Mouse (Mus musculus): Measurements from ENCODE around the gene Naa20.

Naa20 gene
- long read RNA-seq, experiment 1, transcript Naa20-202 (6 exons, 1,142 nt), result major isoform, 41 of 49 reads
- long read RNA-seq, experiment 1, partial matches to known transcripts, result 0 of 49 reads
- long read RNA-seq, experiment 1, other reads (novel, unspliced or antisense), result 7 of 49 reads
- long read RNA-seq, experiment 2, transcript Naa20-202 (6 exons, 1,142 nt), result major isoform, 34 of 37 reads
- long read RNA-seq, experiment 2, partial matches to known transcripts, result 0 of 37 reads
- long read RNA-seq, experiment 2, other reads (novel, unspliced or antisense), result 2 of 37 reads

DNA sequence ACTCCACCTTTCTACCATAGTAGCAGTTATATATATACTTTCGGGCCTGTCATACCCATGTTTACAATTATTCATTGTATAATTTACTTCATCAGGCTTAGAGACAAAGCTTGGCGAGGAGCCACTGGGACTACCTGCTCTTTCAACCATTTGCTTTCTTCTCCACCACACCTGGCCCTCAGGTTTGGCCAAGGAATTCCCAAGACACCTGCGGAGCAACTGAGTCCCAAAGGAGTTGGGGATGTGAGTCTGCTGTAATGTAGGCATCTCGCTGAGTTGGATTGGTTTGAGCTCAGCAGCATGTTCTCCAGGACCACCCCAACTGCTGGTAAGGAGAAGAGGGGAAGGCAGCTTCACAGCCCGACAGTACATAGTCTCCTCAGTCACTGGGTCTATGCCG, at the start of gene Naa20:
Gene Naa20 (plus strand): TSS at position 239 of the 400 bp plus-strand sequence.
- intact Hi-C loops (cut with DNase I), result loop anchor here (5.0 kb wide), 1 partner anchor 205 kb away; no protein-coding TSS in a partner anchor

DNA sequence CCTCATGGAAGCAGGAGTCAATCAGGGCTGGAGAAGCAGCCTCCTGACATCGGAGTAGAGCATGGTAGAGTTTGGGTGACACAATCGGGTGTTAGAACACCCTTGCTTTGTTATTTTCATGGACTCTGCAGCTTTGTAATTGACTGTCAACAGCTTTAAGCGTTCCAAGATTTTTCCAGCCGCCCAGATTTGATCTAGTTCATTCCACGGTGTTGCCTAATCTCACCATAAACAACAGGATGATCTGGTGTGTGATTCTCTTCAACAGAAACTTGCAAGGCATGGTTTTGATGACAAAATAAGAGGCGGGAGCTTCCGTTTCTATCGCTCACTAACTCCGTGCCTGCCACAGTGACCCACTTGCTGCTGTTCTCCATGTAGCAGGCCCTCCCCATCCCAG, 46.1 kb upstream of the Naa20 start:
- intact Hi-C loops (cut with DNase I), result no loop called here

DNA sequence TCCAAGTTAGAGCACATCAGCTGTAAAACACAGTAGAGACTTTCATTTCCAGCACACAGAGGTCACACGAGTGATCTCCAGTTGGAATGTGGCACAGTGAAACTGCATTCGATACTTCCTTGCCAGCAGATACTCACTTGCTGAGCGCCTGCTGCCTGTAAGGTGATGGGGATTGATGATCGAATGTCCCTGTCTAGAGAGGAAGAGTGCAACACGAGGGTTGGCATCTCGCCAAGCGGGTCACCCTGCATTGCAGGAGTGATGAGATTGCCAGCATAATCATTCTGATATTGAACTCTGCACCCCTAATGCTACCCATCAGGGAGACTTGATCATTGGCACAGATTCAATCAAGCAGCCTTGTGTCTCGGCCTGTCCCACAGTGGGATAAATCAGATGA, 44.0 kb upstream of the Naa20 start:
- intact Hi-C loops (cut with DNase I), result no loop called here

DNA sequence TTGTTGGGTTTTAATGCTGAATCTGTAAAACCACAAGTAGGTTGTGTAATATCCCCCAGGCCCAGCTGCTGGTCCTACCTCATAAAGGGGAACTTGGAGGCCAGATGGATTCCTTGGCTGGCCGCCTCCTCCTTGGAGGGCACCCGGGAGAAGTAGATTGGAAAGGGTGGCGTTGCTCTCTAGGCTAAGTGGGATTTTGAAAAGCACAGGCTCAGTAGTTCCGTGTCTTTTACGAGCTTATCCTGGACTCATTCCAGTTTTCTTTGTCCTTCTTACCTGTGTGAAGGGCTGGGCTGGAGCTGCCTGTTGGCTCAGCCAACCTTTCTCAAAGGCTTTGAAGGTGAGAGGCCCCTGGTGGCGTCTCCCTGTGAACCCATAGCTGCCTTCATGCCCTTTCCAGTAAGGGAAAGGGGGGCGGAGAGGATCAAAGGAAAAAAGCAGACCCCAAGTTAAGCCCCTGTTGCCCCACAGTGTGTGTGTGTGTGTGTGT, 42.4 kb upstream of the Naa20 start:
- intact Hi-C loops (cut with DNase I), result no loop called here

DNA sequence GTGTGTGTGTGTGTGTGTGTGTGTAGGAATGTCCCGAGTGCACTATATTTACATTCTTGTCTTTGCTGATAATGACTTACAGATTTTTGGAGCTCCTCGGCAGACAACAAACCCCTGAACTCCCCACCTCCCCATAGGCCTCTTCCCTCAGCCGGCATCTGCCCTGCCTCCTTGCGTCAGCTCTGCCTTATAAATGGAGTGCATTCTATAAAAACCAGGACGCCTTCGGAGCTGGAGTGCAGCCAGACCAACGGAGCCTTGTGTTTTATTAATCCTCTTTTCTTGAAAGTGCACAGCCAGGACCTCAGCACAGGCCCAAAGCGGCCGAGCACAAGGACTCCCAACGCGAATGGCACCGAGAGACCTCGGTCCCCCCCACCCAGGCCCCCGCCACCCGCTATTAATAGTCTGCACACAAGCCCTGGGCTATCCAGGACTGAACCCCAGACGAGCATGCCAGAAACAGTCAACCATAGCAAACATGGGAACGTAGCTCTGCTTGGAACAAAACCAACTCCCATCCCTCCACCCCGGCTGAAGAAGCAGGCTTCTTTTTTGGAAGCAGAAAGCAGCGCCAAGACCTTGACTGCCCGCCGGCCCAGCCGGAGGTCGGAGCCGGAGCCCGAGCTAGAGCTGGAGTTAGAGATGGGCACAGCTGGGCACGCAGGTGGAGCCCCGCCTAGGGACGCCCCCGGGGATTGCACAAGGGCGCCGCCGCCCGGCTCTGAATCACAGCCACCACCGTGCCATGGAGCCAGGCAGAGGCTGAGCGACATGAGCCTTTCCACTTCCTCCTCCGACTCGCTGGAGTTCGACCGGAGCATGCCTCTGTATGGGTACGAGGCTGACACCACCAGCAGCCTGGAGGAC, 41.7 kb upstream of the Naa20 start:
- intact Hi-C loops (cut with DNase I), result no loop called here

DNA sequence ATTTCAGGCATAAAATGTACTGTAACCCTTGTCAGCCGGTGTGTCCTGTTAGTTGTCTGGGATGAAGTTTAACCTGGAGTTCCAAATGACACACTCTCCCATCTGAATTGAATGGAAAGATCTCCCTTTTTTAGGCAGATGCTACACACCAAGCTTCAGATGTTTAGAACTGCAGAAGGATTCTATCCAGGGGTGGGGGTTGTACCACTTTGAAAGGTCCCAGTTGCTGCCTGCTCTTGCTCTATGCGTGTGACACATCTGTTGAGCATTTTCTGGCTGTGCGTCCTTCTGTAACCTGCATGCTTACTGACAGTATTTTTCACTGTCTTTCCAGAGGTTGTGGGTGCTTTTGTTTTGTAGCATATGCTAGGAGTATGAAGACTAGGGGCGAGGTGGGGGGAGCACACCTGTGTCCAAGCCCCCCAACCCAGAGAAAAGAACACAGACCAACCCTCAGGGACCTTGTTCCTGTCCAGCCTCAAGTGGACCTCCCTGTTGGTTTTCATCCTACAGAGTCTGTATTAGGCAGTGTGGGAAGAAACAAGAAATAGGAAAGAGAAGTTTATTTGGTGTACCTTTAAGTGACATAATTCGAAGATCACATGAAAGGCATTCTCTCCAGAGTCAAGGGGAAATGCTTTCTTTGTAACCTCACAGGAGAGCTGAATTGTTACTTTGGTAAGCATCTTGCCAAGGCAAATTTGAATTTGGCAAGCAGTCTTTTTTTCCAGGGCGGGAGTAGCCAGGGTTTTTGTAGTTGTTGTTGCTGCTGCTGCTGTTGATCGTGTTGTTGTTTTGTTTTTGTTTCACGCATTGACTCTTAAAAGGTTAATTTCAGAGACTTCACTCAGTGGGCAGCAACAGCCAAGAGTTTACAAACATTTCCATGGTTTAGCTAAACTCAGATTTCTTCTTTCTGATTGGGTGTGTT, 40.4 kb upstream of the Naa20 start:
- intact Hi-C loops (cut with DNase I), result no loop called here

DNA sequence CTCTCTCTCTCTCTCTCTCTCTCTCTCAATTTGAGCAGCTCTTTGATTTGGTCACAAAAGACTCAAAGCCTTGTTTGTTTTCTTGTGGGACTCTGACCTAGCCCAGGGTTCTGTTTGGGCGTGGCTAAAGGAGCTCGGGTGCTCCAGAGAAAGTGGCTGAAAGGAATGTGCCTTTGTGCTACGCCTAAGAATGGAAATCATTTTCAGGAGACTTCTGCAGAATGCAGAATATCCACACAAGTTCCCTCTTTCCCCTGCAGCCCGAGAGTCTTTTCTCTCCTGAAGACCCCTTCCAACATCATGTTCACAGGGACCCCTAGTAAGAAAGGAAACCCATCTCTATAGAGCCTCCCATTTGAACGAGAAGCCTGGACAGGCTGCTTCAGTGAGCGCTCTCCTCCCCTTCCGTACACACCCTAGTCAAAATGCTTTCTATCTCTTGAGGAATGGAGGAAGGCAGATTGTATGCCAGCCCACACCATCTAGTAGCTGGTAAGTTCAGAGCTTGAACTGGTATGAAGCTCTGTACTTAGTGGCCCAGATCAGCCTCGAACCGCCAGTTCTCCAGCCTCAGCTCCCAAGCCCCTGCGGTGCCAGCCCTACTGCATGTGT, 39.6 kb upstream of the Naa20 start:
- intact Hi-C loops (cut with DNase I), result no loop called here

DNA sequence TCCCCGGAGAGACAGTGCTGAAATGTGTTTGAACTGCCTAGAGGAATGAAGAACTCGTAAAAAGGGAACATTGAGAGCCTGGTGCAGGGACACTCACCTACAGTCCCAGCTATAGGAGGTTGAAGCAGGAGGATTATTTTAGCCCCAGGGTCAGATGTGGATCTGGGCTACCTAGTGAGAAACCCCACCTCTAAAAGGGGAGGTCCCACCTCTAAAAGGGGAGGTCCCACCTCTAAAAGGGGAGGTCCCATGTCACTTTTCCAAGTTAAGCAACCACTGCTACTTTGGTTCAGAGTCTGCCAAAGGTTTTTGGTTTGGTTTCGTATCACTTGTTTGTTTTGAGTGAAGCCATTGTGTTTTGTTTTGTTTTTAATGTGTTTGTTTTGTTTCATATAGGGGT, 36.6 kb upstream of the Naa20 start:
- intact Hi-C loops (cut with DNase I), result no loop called here

DNA sequence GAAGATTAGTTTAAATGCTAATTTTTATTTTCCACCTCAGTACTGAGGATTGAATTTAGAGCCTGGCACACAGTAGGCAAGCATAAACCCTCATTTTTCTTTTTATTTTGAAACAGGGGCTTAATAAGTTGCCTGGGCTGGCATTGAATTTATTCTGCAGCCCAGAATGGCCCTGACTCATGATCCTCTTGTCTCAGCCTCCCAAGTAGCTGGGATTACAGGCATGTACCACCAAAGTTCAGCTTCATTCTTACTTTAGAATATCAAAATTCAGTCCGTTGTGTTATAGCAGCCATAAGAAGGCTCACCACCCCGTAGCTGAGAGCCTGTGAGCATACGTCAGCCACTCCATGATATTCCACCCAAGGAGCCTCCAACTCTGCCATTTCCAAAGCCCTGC, 35.7 kb upstream of the Naa20 start:
- intact Hi-C loops (cut with DNase I), result no loop called here

DNA sequence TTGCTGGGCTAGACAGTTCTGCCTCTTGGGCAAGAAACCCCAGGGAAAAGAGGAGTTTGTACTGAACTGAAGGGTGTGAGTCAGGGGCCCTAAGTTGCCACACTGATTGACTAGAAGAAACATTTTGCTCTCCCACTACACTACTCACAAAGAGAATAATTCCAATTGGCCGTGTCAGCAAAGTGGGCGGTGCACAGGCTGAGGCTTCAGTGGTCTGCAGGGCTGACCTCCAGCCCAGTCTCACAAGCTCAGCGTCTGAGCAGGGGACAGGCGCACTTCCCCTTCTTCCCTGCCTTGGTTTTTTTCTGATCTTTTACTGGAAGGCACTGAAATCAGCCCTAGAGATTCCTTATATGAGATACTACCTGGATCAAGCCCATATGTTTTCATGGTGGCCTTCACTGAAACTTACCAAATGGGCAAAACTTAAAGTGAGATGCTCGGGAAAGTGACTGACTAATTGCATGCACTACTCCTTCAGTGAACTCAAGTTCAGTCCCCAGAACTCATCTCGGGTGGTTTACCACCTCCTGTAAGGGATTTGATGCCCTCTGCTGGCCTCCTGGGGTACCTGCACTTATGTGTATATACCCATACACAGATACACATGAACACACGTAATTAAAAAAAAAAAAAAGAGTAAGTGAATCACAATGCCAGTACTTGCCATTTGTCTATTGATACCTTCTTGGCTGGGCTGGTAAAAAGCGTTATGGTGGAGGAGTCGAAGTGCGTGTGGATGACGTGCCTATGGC, 35.0 kb upstream of the Naa20 start:
- intact Hi-C loops (cut with DNase I), result no loop called here

DNA sequence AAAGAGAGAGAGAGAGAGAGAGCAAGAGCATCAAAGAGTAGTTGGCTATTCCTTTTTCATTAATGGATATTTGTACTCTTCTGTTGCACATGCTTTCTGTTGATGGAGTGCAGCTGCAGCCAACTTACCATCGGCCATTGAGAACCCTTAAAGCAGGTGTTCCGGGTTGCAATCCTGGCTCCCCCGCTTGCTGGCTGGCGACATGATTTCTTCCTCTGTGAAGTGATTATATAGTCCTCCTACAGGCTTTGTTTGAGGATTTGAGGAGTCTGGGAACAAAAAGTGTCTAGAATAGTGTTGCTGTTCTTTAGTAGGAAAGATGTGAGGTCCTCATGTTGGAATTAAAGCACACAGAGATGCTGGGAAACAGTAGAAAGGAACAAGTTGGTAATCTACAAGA, 30.6 kb upstream of the Naa20 start:
- intact Hi-C loops (cut with DNase I), result no loop called here

DNA sequence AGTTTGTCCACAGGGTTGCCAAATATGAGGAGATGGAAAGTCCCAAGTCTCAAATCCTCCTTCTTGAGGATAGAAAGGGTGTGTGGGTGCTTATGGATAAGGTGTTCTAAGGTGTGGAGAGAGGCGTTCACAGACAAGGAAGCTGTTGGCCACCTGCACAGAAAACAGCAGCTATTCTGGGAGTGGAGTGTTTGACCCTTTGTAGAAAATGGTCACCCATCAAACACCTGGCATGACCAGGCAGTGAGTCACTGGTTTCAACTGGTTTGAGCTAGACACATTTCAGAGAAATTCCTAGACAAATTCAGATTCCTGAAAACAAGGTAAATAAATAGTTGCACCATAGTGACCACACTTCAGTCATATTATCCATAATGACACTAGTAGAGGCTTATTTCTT, 29.8 kb upstream of the Naa20 start:
- intact Hi-C loops (cut with DNase I), result no loop called here

DNA sequence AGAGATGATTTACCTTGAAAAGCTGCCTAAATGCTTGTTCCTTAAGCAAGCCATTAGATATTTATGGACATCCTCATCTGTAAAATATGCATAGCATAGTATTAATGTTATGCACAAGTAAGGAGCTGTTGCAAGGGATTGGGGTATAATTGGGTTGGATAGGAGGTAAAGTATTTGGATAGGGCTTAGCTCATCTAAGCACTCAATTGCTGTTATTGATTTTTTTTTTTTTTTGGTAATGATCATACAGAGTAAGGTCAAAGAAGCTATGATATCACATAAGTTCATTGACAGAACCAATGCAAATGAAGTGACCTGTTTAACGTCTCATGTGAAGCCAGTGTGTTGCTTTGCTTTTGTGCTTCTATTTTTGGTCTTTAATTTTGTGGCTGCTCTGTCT, 27.9 kb upstream of the Naa20 start:
- intact Hi-C loops (cut with DNase I), result no loop called here

DNA sequence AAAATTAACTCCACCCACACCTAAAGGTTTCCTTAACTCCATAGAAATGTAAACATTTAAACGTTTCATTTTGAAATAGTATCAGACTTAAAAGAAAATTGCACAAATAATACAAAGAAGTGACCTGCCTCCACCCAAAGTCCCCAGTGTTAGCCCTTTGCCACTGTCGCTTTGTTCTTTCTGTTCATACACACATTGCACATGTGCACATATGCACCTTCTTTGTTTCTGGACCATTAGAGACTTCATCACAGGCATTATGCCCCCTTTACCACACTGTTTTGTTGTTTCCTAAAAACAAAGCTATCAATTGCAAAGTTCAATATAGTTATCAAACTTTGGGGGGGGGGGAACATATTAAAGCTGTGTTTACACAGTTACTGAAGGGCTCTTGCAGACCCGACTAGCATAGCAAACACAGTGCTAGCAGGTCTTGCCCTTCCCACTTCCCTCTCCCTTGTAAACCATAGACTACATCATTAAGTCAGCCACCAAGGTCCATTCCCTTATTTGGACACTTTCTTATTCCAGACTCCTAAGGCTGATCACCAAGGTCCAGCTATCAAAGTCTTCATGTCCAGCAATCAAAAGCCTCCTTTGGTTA, 26.9 kb upstream of the Naa20 start:
- intact Hi-C loops (cut with DNase I), result no loop called here

DNA sequence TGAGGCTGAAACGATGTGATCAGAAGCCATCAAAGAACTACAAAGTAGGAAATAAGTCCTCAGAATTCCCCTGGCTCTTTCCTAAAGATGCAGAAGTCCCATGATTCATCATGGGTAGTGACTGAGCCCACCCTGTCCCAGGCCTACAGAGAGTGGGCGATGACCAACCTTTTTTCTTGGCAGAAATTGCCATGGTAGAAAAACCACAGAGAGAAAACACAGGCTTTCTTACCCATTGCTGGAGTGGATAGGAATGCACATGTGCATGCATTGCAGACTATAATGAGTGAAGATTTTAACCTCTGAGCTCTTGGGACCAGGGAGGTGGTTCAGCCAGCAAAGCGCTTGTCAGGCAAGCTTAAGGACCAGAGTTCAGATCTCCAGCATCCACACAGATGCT, 24.7 kb upstream of the Naa20 start:
- intact Hi-C loops (cut with DNase I), result no loop called here

DNA sequence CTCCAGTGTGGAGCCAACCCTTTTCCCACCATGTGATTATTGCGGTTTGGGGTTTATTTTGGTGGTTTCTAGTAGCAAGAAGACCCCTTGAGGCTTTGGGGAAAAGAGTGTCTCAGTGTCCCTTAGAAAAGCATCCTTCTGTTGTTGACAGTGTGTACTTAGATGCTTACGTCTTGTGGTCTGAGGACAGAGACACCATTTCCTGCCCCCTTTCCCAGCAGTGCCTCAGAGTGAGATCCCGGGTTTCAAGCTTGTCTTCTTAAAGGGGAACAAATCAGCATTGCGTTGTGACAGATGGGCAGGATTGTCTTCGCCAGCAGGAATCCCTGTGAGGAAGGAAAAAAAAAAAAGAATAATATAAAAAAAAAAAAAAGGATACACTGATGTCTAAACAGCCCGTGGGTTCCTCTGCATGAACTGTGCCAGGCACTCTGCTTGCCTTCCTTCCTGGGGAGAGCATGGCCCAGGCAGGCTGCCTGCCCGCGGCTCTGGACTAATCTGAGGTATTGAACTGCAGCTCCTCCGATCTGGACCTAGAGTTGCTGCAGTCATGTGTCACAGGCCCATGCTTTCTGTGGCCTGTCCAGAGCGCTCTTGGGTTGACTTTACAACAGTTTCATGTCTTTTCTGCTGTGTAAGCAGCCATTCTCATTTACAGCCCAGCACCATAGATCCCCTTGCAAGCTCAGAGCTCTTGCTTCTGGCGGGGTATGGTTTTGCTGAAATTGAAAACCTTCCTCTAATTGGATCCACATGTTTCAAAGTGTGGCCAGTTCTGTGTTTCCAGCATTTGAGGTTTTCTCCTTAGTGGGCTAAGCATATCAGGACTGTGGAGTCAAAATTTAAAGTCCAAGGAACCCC, 20.8 kb upstream of the Naa20 start:
- intact Hi-C loops (cut with DNase I), result loop anchor here (5.0 kb wide), 1 partner anchor 184 kb away; no protein-coding TSS in a partner anchor

DNA sequence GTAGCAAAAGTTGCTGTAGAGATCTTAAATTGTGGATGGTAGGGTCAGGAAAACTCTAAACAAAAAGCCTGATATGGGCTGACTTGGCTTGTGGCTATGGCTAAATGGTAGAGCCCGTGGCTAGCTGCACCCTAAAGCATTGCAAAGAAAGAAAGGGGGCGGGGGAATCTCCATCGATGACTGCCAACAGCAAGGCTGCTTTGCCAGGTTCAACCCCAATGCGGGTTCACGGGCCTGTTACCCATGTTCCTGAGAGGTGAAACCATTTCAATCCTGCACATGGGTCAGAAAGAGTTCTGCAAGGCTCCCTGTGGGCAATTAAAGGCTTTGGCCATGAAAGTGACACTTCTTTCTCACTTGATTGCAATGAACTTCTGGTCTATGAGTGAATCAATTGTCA, 20.0 kb upstream of the Naa20 start:
- intact Hi-C loops (cut with DNase I), result loop anchor here (5.0 kb wide), 1 partner anchor 185 kb away; no protein-coding TSS in a partner anchor

DNA sequence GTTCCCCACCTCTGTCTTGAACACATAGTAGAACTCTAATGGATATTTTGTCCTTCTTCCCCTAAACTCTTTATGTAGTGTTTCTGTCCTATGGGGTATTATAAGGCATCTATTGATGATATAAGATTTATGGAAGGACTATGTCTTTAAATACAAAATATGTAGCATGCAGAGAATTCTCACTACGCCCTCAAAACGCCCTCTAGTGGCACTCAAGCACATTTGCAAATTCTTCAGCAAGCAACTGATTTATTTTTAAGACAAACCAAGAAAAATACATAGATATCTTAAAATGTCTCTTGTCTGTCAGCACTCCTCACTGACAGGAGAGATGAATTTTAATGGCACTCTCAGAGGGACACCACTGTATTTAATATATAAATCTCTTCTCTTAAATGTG, 19.5 kb upstream of the Naa20 start:
- intact Hi-C loops (cut with DNase I), result loop anchor here (5.0 kb wide), 1 partner anchor 185 kb away; no protein-coding TSS in a partner anchor
